Mouse (Mus musculus): ENCODE data around the gene Slc31a1. TPM values are rescaled to one million over a fixed set of nuclear protein-coding genes. Genes with fewer than 3 reads are reported as not detected.

Gene Slc31a1
- total RNA-seq, 2 experiments from 2014 or later, result 17.7 to 19.2 TPM

- no peak for DNase-seq (ENCODE audit: low spot score in 2 of 2)
- intact Hi-C loops (cut with DNase I), result no loop called here
Observed at GRCm38 (mm10) chr4:62437256-62437778, 76.8 kb downstream of the Slc31a1 start.

DNA sequence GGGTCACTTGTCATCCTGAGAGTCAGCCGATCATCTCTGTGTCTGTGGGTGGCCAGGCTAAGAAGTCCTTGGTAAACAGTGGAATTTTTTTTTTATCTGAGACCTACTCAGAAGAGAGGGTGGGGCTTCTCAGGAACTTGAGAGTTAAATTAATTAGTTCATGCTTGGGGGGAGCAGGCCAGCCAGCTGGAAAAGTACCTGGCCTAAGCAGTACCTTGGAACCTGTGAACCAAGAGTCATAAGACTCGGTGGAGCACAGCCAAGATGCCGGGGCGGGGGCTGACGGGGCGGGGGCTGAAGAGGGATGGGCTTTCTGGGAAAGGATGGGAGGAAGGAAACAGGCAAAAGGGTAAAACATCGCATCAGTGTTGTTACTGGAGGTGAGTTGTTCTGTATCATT is 77.3 kb downstream of the Slc31a1 start:
- DNase-seq (ENCODE audit: low spot score in 2 of 2), result no peak
- intact Hi-C loops (cut with DNase I), result no loop called here

- DNase-seq (ENCODE audit: low spot score in 2 of 2), result no peak
- intact Hi-C loops (cut with DNase I), result no loop called here
Observed at GRCm38 (mm10) chr4:62439793-62440192, 79.3 kb downstream of the Slc31a1 start.

DNA sequence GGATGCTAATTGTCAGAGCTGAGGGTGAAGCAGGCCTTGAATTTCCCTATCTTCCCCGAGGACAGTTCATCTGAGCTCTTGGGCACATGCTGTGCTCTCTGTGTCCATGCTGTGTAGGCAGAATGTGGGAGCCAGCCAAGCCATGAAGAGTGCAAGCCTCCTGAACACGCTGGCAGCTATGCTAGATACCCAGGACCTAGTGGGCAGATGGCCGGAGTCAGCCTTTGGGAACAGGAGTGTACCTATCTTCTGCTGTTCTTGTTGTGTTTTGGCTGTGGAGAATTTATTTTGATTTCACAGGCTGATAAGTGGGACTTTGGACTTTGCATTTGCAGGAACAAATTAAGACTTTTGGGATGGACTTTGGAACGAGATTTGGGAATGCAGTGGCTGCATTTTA is 80.0 kb downstream of the Slc31a1 start:
- intact Hi-C loops (cut with DNase I), result no loop called here
- no peak for DNase-seq (ENCODE audit: low spot score in 2 of 2)

DNA sequence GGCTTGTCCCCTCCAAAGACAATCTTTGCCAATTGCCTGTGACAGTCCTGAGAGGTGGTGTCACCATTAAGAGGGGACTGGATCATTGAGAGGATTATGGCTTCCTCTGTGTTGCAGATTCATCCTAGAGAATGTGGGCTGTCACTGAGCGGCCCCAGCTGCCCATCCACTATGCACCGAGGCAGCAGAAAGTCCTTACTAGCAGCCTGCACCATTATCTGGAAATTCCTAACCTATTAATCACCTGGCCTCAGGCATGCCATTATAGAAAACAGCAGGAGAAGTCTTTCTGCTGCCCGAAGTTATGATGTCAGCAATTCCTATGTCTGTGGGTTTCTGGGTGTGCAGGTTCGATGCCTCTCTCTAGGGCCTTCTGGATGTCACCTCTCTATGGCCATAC is 80.5 kb downstream of the Slc31a1 start:
- intact Hi-C loops (cut with DNase I), result no loop called here
- no peak for DNase-seq (ENCODE audit: low spot score in 2 of 2)

Other genes with a start within 250 kb of the Slc31a1 start
- not detected for gene Mup21, start 209.9 kb upstream of the Slc31a1 start, total RNA-seq (2021)
- gene Zfp37, start 129.7 kb upstream of the Slc31a1 start, total RNA-seq (2021), result 10 to 100 TPM; 20.2 to 20.5 TPM
- 1 to 10 TPM; 7.6 to 8.2 TPM for gene Slc31a2, start 98.2 kb upstream of the Slc31a1 start, total RNA-seq (2021)
- gene Fkbp15, start 179 bp upstream of the Slc31a1 start, total RNA-seq (2021), result 10 to 100 TPM; 33.1 to 35.9 TPM
- 10 to 100 TPM; 43.8 to 45.0 TPM for gene Cdc26, start 47.9 kb downstream of the Slc31a1 start, total RNA-seq (2021)
- gene Prpf4, start 48.1 kb downstream of the Slc31a1 start, total RNA-seq (2021), result 10 to 100 TPM; 11.2 to 12.5 TPM
- gene Rnf183, start 74.5 kb downstream of the Slc31a1 start, total RNA-seq (2021), result not detected
- gene Wdr31, start 110.2 kb downstream of the Slc31a1 start, total RNA-seq (2021), result 1 to 10 TPM; 7.6 TPM
- gene Bspry, start 119.3 kb downstream of the Slc31a1 start, total RNA-seq (2021), result under 1 TPM; 0.34 to 0.53 TPM
- gene Hdhd3, start 142.7 kb downstream of the Slc31a1 start, total RNA-seq (2021), result 10 to 100 TPM in 1 of 2 experiments, 1 to 10 TPM in 1; 7.5 to 10.9 TPM
- gene Alad, start 159.2 kb downstream of the Slc31a1 start, total RNA-seq (2021), result 10 to 100 TPM; 25.4 to 30.8 TPM
- 10 to 100 TPM; 19.9 to 20.2 TPM for gene Pole3, start 164.3 kb downstream of the Slc31a1 start, total RNA-seq (2021)
- gene 4933430I17Rik, start 164.6 kb downstream of the Slc31a1 start, total RNA-seq (2021), result under 1 TPM; 0.37 to 0.53 TPM
- gene Rgs3, start 199.1 kb downstream of the Slc31a1 start, total RNA-seq (2021), result 10 to 100 TPM; 24.1 to 27.4 TPM

All from left cerebral cortex, postnatal 25 days (tissue).